Mouse (Mus musculus) limb, embryonic 11.5 days (tissue): ENCODE data around the gene Ifrd2. TPM values are rescaled to one million over a fixed set of nuclear protein-coding genes. Genes with fewer than 3 reads are reported as not detected.

ENCODE experiments used
- ATAC-seq: fragments of 200-750 bp; cut with Nextera tagmentation; 2 replicates; pipeline ENCODE4 v1.8.0; 2017; ENCODE audit warnings: low read depth; ENCODE audit not compliant: insufficient number of reproducible peaks, low FRiP score, low TSS enrichment
- DNase-seq: peaks from one replicate; pipeline ENCODE4 v3.0.0-alpha.2; 2015; ENCODE audit warnings: low spot score
- H3K27ac ChIP-seq: fragments of 300-500 bp; sonication (generic); replicated peaks from 2 replicates; pipeline ENCODE4 v1.5.1; 2014; ENCODE audit warnings: low read depth, mild to moderate bottlenecking, low read length
- H3K27me3 ChIP-seq: fragments of 300-500 bp; sonication (generic); 2 replicates; pipeline ENCODE4 v1.6.1; 2014; ENCODE audit warnings: mild to moderate bottlenecking, low read length, mixed read lengths; ENCODE audit not compliant: control insufficient read depth, insufficient read depth
- H3K36me3 ChIP-seq: fragments of 300-500 bp; sonication (generic); 2 replicates; pipeline ENCODE4 v1.6.1; 2014; ENCODE audit warnings: mild to moderate bottlenecking, low read length, moderate library complexity, mixed read lengths; ENCODE audit not compliant: control insufficient read depth, insufficient read depth
- H3K4me1 ChIP-seq: fragments of 300-500 bp; sonication (generic); 2 replicates; pipeline ENCODE4 v1.6.1; 2014; ENCODE audit warnings: low read length, mixed read lengths; ENCODE audit not compliant: control insufficient read depth, insufficient read depth
- H3K4me2 ChIP-seq: fragments of 300-500 bp; sonication (generic); 2 replicates; pipeline ENCODE4 v1.6.1; 2014; ENCODE audit warnings: low read depth, mild to moderate bottlenecking, moderate library complexity; ENCODE audit not compliant: severe bottlenecking
- H3K4me3 ChIP-seq: fragments of 300-500 bp; sonication (generic); 2 replicates; pipeline ENCODE4 v1.5.1; 2014; ENCODE audit warnings: low read depth, low read length
- H3K9ac ChIP-seq: fragments of 300-500 bp; sonication (generic); 2 replicates; pipeline ENCODE4 v1.6.1; 2014; ENCODE audit warnings: mild to moderate bottlenecking, low read length
- H3K9me3 ChIP-seq: fragments of 300-500 bp; sonication (generic); 2 replicates; pipeline ENCODE4 v1.6.1; 2016; ENCODE audit warnings: low read length; ENCODE audit not compliant: control insufficient read depth
- WGBS: fragments of 180-500 bp; shearing (Covaris S2); extraction: QIAGEN DNeasy Blood & Tissue Kit; methylation state at CpG from one replicate; pipeline ENCODE4 v1.1.7; 2014; 5-methylcytosine and 5-hydroxymethylcytosine counted together
- polyA plus RNA-seq: library from polyadenylated mRNA; unstranded; fragments of >200 nt; fragmentation: Nextera tagmentation; extraction: Ambion mirVana; gene quantifications from 2 replicates; pipeline ENCODE4 v1.2.1, GENCODE M21; 2014

The Ifrd2 gene
- 47.6 and 49.0 TPM in 2 replicates for polyA plus RNA-seq

- 15% methylated on average over 46 of the region's 46 CpGs for WGBS
- H3K4me3 ChIP-seq, result peak within 1 kb of the TSS; percentile 78
- ATAC-seq (peak; percentile 96), DNase-seq (peak; percentile 97)
- H3K9ac ChIP-seq, result peak within 1 kb of the TSS; percentile 70
- H3K4me1 ChIP-seq, result peaks cover 4% of the 10 kb centered on the region
- H3K27ac ChIP-seq, result 0 out of 2 replicates have a peak within 1 kb of the TSS, but pooled peaks have one; percentile 30
- no peaks in the 10 kb centered on the region for H3K9me3 ChIP-seq
- H3K27me3 ChIP-seq, result no peaks in the 10 kb centered on the region
- H3K4me2 ChIP-seq, result peak within 1 kb of the TSS; percentile 56
- peaks cover 24% of the 10 kb centered on the region for H3K36me3 ChIP-seq
These were observed at the start of gene Ifrd2 for GRCm38 (mm10) chr9:107586974-107587832. Gene Ifrd2 (plus strand): TSS chr9:107587642.

GRCm38 (mm10) chr9:107538231-107538630 is 49.2 kb upstream of the Ifrd2 start:
- 96% methylated on average over 7 of the region's 7 CpGs for WGBS
- DNase-seq, result no peak
- no peak overlapping the region for H3K4me3 ChIP-seq

GRCm38 (mm10) chr9:107538711-107539110 is 48.7 kb upstream of the Ifrd2 start:
- peaks cover 22% of the 10 kb centered on the region for H3K36me3 ChIP-seq

More at GRCm38 (mm10) chr9:107538231-107538630, 49.2 kb upstream of the Ifrd2 start:
- H3K9me3 ChIP-seq, result no peaks in the 10 kb centered on the region
- ATAC-seq, result no peak
- H3K9ac ChIP-seq, result no peak overlapping the region
- peaks cover 22% of the 10 kb centered on the region for H3K36me3 ChIP-seq
- no peaks in the 10 kb centered on the region for H3K27me3 ChIP-seq
- no peak overlapping the region for H3K27ac ChIP-seq
- no peak overlapping the region for H3K4me2 ChIP-seq
- H3K4me1 ChIP-seq, result peaks cover 32% of the 10 kb centered on the region

GRCm38 (mm10) chr9:107539940-107540339 is 47.5 kb upstream of the Ifrd2 start:
- peaks cover 26% of the 10 kb centered on the region for H3K36me3 ChIP-seq
- H3K27me3 ChIP-seq, result no peaks in the 10 kb centered on the region
- no peak overlapping the region for H3K4me3 ChIP-seq
- H3K27ac ChIP-seq, result no peak overlapping the region
- peaks cover 32% of the 10 kb centered on the region for H3K4me1 ChIP-seq
- no peak overlapping the region for H3K9ac ChIP-seq
- no peak overlapping the region for H3K4me2 ChIP-seq
- WGBS, result 89% methylated on average over 8 of the region's 8 CpGs
- DNase-seq, result no peak
- H3K9me3 ChIP-seq, result no peaks in the 10 kb centered on the region
- ATAC-seq, result no peak

More at GRCm38 (mm10) chr9:107538711-107539110, 48.7 kb upstream of the Ifrd2 start:
- WGBS, result 88% methylated on average over 3 of the region's 3 CpGs
- Histone ChIP-seq H3K9me3 (no peaks in the 10 kb centered on the region), H3K4me3 (no peak overlapping the region), H3K4me2 (no peak overlapping the region; the same call in 1 of the 2 replicates), H3K4me1 (peaks cover 32% of the 10 kb centered on the region), H3K9ac (no peak overlapping the region), H3K27ac (no peak overlapping the region), H3K27me3 (no peaks in the 10 kb centered on the region)
- DNase-seq (no peak), ATAC-seq (no peak)

GRCm38 (mm10) chr9:107540420-107540819 is 47.0 kb upstream of the Ifrd2 start:
- Histone ChIP-seq H3K4me1 (peaks cover 29% of the 10 kb centered on the region), H3K9ac (no peak overlapping the region), H3K27me3 (no peaks in the 10 kb centered on the region), H3K4me3 (no peak overlapping the region), H3K9me3 (no peaks in the 10 kb centered on the region), H3K27ac (no peak overlapping the region), H3K4me2 (no peak overlapping the region), H3K36me3 (peaks cover 26% of the 10 kb centered on the region)
- WGBS, result 76% methylated on average over 4 of the region's 4 CpGs
- ATAC-seq, result no peak
- no peak for DNase-seq

- Histone ChIP-seq H3K4me3 (peak overlapping the region; percentile 53), H3K4me2 (peak overlapping the region; percentile 94), H3K27ac (no peak overlapping the region), H3K4me1 (peaks cover 23% of the 10 kb centered on the region), H3K36me3 (peaks cover 26% of the 10 kb centered on the region), H3K9ac (peak overlapping the region; percentile 7; the same call in 1 of the 2 replicates), H3K9me3 (no peaks in the 10 kb centered on the region), H3K27me3 (no peaks in the 10 kb centered on the region)
- 31% methylated on average over 10 of the region's 10 CpGs for WGBS
- no peak for DNase-seq
- no peak for ATAC-seq
These were observed 46.4 kb upstream of the Ifrd2 start for GRCm38 (mm10) chr9:107541005-107541404.

- Histone ChIP-seq H3K4me2 (peak within 1 kb of the TSS; percentile 94), H3K4me1 (peaks cover 23% of the 10 kb centered on the region), H3K9ac (peak within 1 kb of the TSS; percentile 64), H3K36me3 (peaks cover 26% of the 10 kb centered on the region), H3K27me3 (no peaks in the 10 kb centered on the region), H3K9me3 (no peaks in the 10 kb centered on the region), H3K27ac (no peak within 1 kb of the TSS), H3K4me3 (peak within 1 kb of the TSS; percentile 53)
- ATAC-seq (peak; percentile 80), DNase-seq (peak; percentile 96)
- under 1% methylated on average over 46 of the region's 46 CpGs for WGBS
These were observed 45.7 kb upstream of the Ifrd2 start, which contains the start of the genes Cyb561d2 and Nprl2 for GRCm38 (mm10) chr9:107541474-107542351. Gene Cyb561d2 (minus strand): TSS chr9:107542193. Gene Nprl2 (plus strand): TSS chr9:107542226.

GRCm38 (mm10) chr9:107542352-107542686 is 45.1 kb upstream of the Ifrd2 start:
- Histone ChIP-seq H3K4me2 (peak overlapping the region; percentile 94), H3K4me1 (peaks cover 23% of the 10 kb centered on the region), H3K27me3 (no peaks in the 10 kb centered on the region), H3K9ac (peak overlapping the region; percentile 64), H3K27ac (no peak overlapping the region), H3K36me3 (peaks cover 26% of the 10 kb centered on the region), H3K4me3 (peak overlapping the region; percentile 53), H3K9me3 (no peaks in the 10 kb centered on the region)
- 1% methylated on average over 11 of the region's 11 CpGs for WGBS
- DNase-seq (no peak), ATAC-seq (no peak)
